In genomic region chr12:86950161-86950960, GRCm38 (mm10) we compare ENCODE assay signal across 9 mouse cellular contexts. TPM values are rescaled to one million over a fixed set of nuclear protein-coding genes. Genes with fewer than 3 reads are reported as not detected.
DNase-seq lines count a peak whose midpoint lies in the region; ATAC-seq and TF ChIP-seq lines count a peak whose summit lies in the region.
"Had no signal": no experiment of that assay in that cellular context is flagged by ENCODE, and none has a peak within 500 bp of the region (broad histone marks: within the 10 kb centered on the region; RNA-seq: fewer than 3 reads in every experiment).

No protein-coding gene starts in this region.

- no peak for ATAC-seq in erythroblast, adult 5-6 weeks (replicated peaks; ENCODE audit: low FRiP score, poor library complexity, severe bottlenecking)
- ATAC-seq in liver, embryonic 12.5 days, result no peak
- ATAC-seq in neural tube, embryonic 15.5 days (ENCODE audit: low FRiP score), result no peak

- no peaks in the 10 kb centered on the region for H3K27me3 ChIP-seq in erythroblast, embryonic 14.5 days (ENCODE audit: control insufficient read depth)
- H3K27me3 ChIP-seq in thymus, adult 2 months (ENCODE audit: control insufficient read depth, insufficient read depth, low read length), result no peaks in the 10 kb centered on the region
- no peaks in the 10 kb centered on the region for H3K27me3 ChIP-seq in liver, embryonic 12.5 days (replicated peaks)
- H3K27me3 ChIP-seq in neural tube, embryonic 15.5 days (replicated peaks), result no peaks in the 10 kb centered on the region

- peak overlapping the region; percentile 48 for H3K27ac ChIP-seq in thymus, adult 2 months (ENCODE audit: control insufficient read depth, insufficient read depth, low read length)
- H3K27ac ChIP-seq in liver, embryonic 12.5 days, result 0 out of 2 replicates have a peak overlapping the region, but pooled peaks have one; percentile 3
- H3K27ac ChIP-seq in neural tube, embryonic 15.5 days (replicated peaks), result no peak overlapping the region

- peaks cover 45% of the 10 kb centered on the region for H3K4me1 ChIP-seq in erythroblast, embryonic 14.5 days (ENCODE audit: control insufficient read depth)
- H3K4me1 ChIP-seq in thymus, adult 2 months (replicated peaks; ENCODE audit: control insufficient read depth, insufficient read depth, low read length), result peaks cover 23% of the 10 kb centered on the region
- peaks cover 43% of the 10 kb centered on the region for H3K4me1 ChIP-seq in liver, embryonic 12.5 days
- peaks cover 36% of the 10 kb centered on the region for H3K4me1 ChIP-seq in neural tube, embryonic 15.5 days

- H3K9ac ChIP-seq in liver, embryonic 12.5 days, result peak overlapping the region; percentile 31; the same call in 1 of the 2 replicates
- no peak overlapping the region for H3K9ac ChIP-seq in neural tube, embryonic 15.5 days (replicated peaks)

- intact Hi-C loops in gastrocnemius, postnatal 36 days (cut with DNase I), result no loop called here

- no peak for TF ChIP-seq POLR2A in thymus, adult 2 months (IDR thresholded peaks at IDR 0.05; ENCODE audit: control insufficient read depth, extremely low read depth, insufficient read depth, low read length, poor library complexity)

- peak; percentile 29 for DNase-seq in thymus, adult 2 months
- no peak for DNase-seq in thymus, adult 18-20 months
- no peak for DNase-seq in adipocyte (ENCODE audit: low spot score)
- no peak for DNase-seq in gastrocnemius, postnatal 36 days
- DNase-seq: embryo, embryonic 11 days had no signal

- no peak for TF ChIP-seq CTCF in thymus, adult 2 months (IDR thresholded peaks at IDR 0.05; ENCODE audit: borderline replicate concordance, control insufficient read depth, extremely low read depth, insufficient read depth, low read length, poor library complexity)

- 12% methylated on average over 16 of the region's 16 CpGs for WGBS in thymus, adult 2 months
- 65% methylated on average over 16 of the region's 16 CpGs for WGBS in liver, embryonic 12.5 days (ENCODE audit: insufficient replicate concordance)
- WGBS in neural tube, embryonic 15.5 days, result 69% methylated on average over 16 of the region's 16 CpGs

- H3K4me2 ChIP-seq in liver, embryonic 12.5 days, result peak overlapping the region; percentile 31
- peak overlapping the region; percentile 9; the same call in 1 of the 2 replicates for H3K4me2 ChIP-seq in neural tube, embryonic 15.5 days

- H3K9me3 ChIP-seq in erythroblast, embryonic 14.5 days (ENCODE audit: control insufficient read depth, low read length), result no peaks in the 10 kb centered on the region
- H3K9me3 ChIP-seq in liver, embryonic 12.5 days (replicated peaks), result no peaks in the 10 kb centered on the region
- H3K9me3 ChIP-seq in neural tube, embryonic 15.5 days (replicated peaks), result no peaks in the 10 kb centered on the region

- H3K4me3 ChIP-seq in erythroblast, embryonic 14.5 days (replicated peaks), result peak overlapping the region; percentile 22
- peak overlapping the region; percentile 1; the same call in 1 of the 2 replicates for H3K4me3 ChIP-seq in thymus, adult 2 months (ENCODE audit: control insufficient read depth, insufficient read depth, low read length)
- H3K4me3 ChIP-seq in liver, embryonic 12.5 days, result no peak overlapping the region
- no peak overlapping the region for H3K4me3 ChIP-seq in neural tube, embryonic 15.5 days (replicated peaks)

- H3K36me3 ChIP-seq in erythroblast, embryonic 14.5 days (ENCODE audit: control insufficient read depth), result peaks cover 36% of the 10 kb centered on the region
- H3K36me3 ChIP-seq in thymus, adult 2 months (ENCODE audit: control insufficient read depth, insufficient read depth, low read length), result peaks cover 19% of the 10 kb centered on the region
- H3K36me3 ChIP-seq in liver, embryonic 12.5 days, result peaks cover 33% of the 10 kb centered on the region
- peaks cover 19% of the 10 kb centered on the region for H3K36me3 ChIP-seq in neural tube, embryonic 15.5 days

RNA-seq across cellular contexts. Expression of gene Cipc, which starts 3.5 kb away (rescaled TPM):
- polyA plus RNA-seq in erythroblast, embryonic 14.5 days (2012), result 0.42 and 0.61 TPM in 2 replicates
- 4.8 and 7.1 TPM in 2 replicates for total RNA-seq in erythroblast, adult 5-6 weeks (2015; ENCODE audit: low replicate concordance)
- total RNA-seq in erythroblast, adult 5-6 weeks (2017; ENCODE audit: low replicate concordance), result 5.6 and 8.2 TPM in 2 replicates
- 43.8 and 56.5 TPM in 2 replicates for polyA plus RNA-seq in thymus, adult 2 months (2012; rRNA removed)
- 18.0 and 19.2 TPM in 2 replicates for polyA plus RNA-seq in liver, embryonic 12.5 days (2016; fragmentation: Nextera tagmentation; extraction: Ambion mirVana)
- 37.2 and 40.8 TPM in 2 replicates for polyA plus RNA-seq in neural tube, embryonic 15.5 days (2015; fragmentation: Nextera tagmentation; extraction: Ambion mirVana)
- total RNA-seq in gastrocnemius, postnatal 36 days (2021), result 10 to 100 TPM; 26.3 to 30.3 TPM

RNA-seq across cellular contexts. Expression of gene Zdhhc22, which starts 39.9 kb away (rescaled TPM):
- not detected in 2 replicates for polyA plus RNA-seq in erythroblast, embryonic 14.5 days (2012)
- not detected in 2 replicates for total RNA-seq in erythroblast, adult 5-6 weeks (2015; ENCODE audit: low replicate concordance)
- total RNA-seq in erythroblast, adult 5-6 weeks (2017; ENCODE audit: low replicate concordance), result 0.43 TPM in 1 of 2 replicates, not detected in the other
- 0.86 and 1.6 TPM in 2 replicates for polyA plus RNA-seq in thymus, adult 2 months (2012; rRNA removed)
- polyA plus RNA-seq in liver, embryonic 12.5 days (2016; fragmentation: Nextera tagmentation; extraction: Ambion mirVana), result not detected in 2 replicates
- 18.2 and 19.4 TPM in 2 replicates for polyA plus RNA-seq in neural tube, embryonic 15.5 days (2015; fragmentation: Nextera tagmentation; extraction: Ambion mirVana)
- not detected for total RNA-seq in gastrocnemius, postnatal 36 days (2021)

Comparison
In these comparisons a context has a peak if more than half of its experiments do, and no peak if none do; other contexts are left out.
1. H3K4me3 ChIP-seq: peak in erythroblast, embryonic 14.5 days (single experiment) and thymus, adult 2 months (single experiment); none in liver, embryonic 12.5 days (single experiment) and neural tube, embryonic 15.5 days (single experiment).
2. RNA of gene Cipc, which starts 3.5 kb away (polyA plus RNA-seq): 43.8 to 56.5 TPM in thymus, adult 2 months, 37.2 to 40.8 TPM in neural tube, embryonic 15.5 days and 18.0 to 19.2 TPM in liver, embryonic 12.5 days; 0.42 to 0.61 TPM in erythroblast, embryonic 14.5 days; every median in the first group is over 10 times any median in the second.